Mouse (Mus musculus) liver, postnatal 0 days (tissue): Measurements from ENCODE around the gene Fbxo39.

ENCODE experiments used
- CTCF ChIP-seq: sonication (generic); IDR thresholded peaks from 2 replicates; pipeline ENCODE4 v1.5.1; 2016; ENCODE audit warnings: antibody characterized with exemption, low read depth
- EP300 ChIP-seq: IDR thresholded peaks from 2 replicates; pipeline ENCODE4 v1.6.1; 2016; ENCODE audit warnings: antibody characterized with exemption, low read depth, mild to moderate bottlenecking

GRCm38 (mm10) chr11:72367934-72368674 is 53.9 kb downstream of the Fbxo39 start:
- TF ChIP-seq CTCF (no peak), EP300 (no peak)
